Mouse (Mus musculus) myocyte (in vitro differentiated cells): ENCODE data around the gene Ccdc157. TPM values are rescaled to one million over a fixed set of nuclear protein-coding genes. Genes with fewer than 3 reads are reported as not detected.

Experiments
- H3K27me3 ChIP-seq: one replicate; pipeline ENCODE4 v1.6.1; 2011; ENCODE audit not compliant: control insufficient read depth, insufficient read depth, insufficient read length
- H3K36me3 ChIP-seq: one replicate; pipeline ENCODE4 v1.6.1; 2011; ENCODE audit not compliant: control insufficient read depth, insufficient read depth
- H3K4me2 ChIP-seq: one replicate; pipeline ENCODE4 v1.6.1; 2011; ENCODE audit warnings: low read depth, control low read depth
- H3K4me3 ChIP-seq: one replicate; pipeline ENCODE4 v1.5.1; 2011; ENCODE audit warnings: mild to moderate bottlenecking, control low read depth, moderate library complexity
- H3K79me2 ChIP-seq: one replicate; pipeline ENCODE4 v1.6.1; 2011; ENCODE audit not compliant: control insufficient read depth, insufficient read depth
- H3ac ChIP-seq: one replicate; pipeline ENCODE4 v1.6.1; 2011; ENCODE audit not compliant: control insufficient read depth, insufficient read length
- E2F4 ChIP-seq: IDR thresholded peaks from one replicate; pipeline ENCODE4 v1.6.1; 2011; ENCODE audit warnings: mild to moderate bottlenecking, control low read depth, moderate library complexity; ENCODE audit not compliant: insufficient read depth
- MAX ChIP-seq: IDR thresholded peaks from one replicate; pipeline ENCODE4 v1.6.1; 2011; ENCODE audit warnings: low read depth, mild to moderate bottlenecking, control low read depth
- MYOD1 ChIP-seq, 3 experiments: IDR thresholded peaks; one replicate each; pipeline ENCODE4 v1.6.1; 2011; ENCODE audit warnings: control low read depth in 2 of 3, low read depth in 2 of 3, mild to moderate bottlenecking in 2 of 3, moderate library complexity in 1 of 3; ENCODE audit not compliant: insufficient read length in 2 of 3, control insufficient read depth in 1 of 3
- MYOG ChIP-seq, 3 experiments: IDR thresholded peaks; one replicate each; pipeline ENCODE4 v1.6.1; 2011; ENCODE audit warnings: control low read depth in 2 of 3, low read depth in 2 of 3, mild to moderate bottlenecking in 2 of 3; ENCODE audit not compliant: insufficient read length in 2 of 3, control insufficient read depth in 1 of 3, insufficient read depth in 1 of 3
- POLR2A ChIP-seq: IDR thresholded peaks from one replicate; pipeline ENCODE4 v1.6.1; 2011; ENCODE audit warnings: low read depth, mild to moderate bottlenecking, control low read depth, moderate library complexity; ENCODE audit not compliant: insufficient read length
- POLR2AphosphoS2 ChIP-seq: IDR thresholded peaks from one replicate; pipeline ENCODE4 v1.6.1; 2011; ENCODE audit warnings: low read depth, control low read depth; ENCODE audit not compliant: insufficient read length
- REST ChIP-seq: IDR thresholded peaks from one replicate; pipeline ENCODE4 v1.6.1; 2011; ENCODE audit warnings: mild to moderate bottlenecking, control low read depth, moderate library complexity; ENCODE audit not compliant: insufficient read depth, insufficient read length
- SRF ChIP-seq: IDR thresholded peaks from one replicate; pipeline ENCODE4 v1.6.1; 2011; ENCODE audit warnings: low read depth; ENCODE audit not compliant: control insufficient read depth, insufficient read length
- TCF12 ChIP-seq: IDR thresholded peaks from one replicate; pipeline ENCODE4 v1.6.1; 2011; ENCODE audit warnings: mild to moderate bottlenecking, control low read depth; ENCODE audit not compliant: poor library complexity, insufficient read depth, severe bottlenecking
- TCF3 ChIP-seq: IDR thresholded peaks from one replicate; pipeline ENCODE4 v1.6.1; 2011; ENCODE audit warnings: low read depth, control low read depth; ENCODE audit not compliant: insufficient read length
- polyA plus RNA-seq: library from polyadenylated mRNA; unstranded; fragments of >200 nt; fragmentation: generic; extraction: Trizol; gene quantifications from one replicate; pipeline ENCODE4 v1.2.1, GENCODE M21; 2012; ENCODE audit warnings: missing spikeins

Gene Ccdc157
- polyA plus RNA-seq, 1 experiment, result 5.6 TPM

DNA sequence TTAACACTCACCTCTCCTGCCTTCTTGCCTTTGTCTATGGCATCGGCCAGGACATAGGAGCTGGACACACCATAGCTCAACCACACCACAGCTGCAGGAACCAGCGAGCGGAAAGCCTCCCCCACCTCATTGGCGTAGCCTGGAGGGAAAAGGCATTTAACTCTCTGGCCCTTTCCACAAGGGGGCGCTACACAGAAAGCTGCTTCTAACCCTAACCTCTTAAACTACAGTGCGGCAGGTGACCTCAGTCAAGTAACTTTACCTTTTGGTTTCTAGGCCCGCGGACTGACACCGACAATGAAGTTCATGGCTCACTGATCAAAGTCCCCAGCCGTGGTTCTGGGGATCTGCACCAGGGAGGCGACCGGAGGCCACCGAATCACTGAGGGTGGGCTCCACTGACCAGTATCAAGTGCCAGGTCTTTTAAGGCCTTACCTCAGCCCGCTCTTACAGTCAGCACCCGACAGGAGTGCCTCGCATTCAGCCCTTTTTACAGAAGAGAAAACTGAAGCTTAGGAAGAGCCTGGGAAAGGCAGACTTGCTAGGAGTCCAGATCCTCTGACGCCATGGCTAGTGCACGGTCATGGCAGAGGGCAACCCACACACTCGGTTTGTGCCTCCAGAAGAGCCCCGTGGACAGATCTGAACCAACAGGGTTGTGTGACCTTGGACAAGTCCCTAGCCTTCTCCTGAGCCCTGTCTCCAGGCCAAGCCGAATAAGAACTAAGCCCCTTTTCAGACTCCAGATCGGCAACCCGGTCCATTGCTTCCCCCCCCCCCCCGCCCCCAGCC is 65.5 kb downstream of the Ccdc157 start:
- Histone ChIP-seq H3K4me3 (peak overlapping the region; percentile 38), H3K4me2 (peak overlapping the region; percentile 70), H3ac (peak overlapping the region; percentile 28), H3K36me3 (no peaks in the 10 kb centered on the region), H3K79me2 (no peaks in the 10 kb centered on the region), H3K27me3 (no peaks in the 10 kb centered on the region)
- no peak for TF ChIP-seq POLR2AphosphoS2
- no peak for TF ChIP-seq SRF
- no peak for TF ChIP-seq E2F4
- no peak for TF ChIP-seq MYOD1 (IDR thresholded peaks at IDR 0.05; ENCODE audit: control insufficient read depth in 1 of 3, insufficient read length in 2 of 3, low read depth in 2 of 3)
- TF ChIP-seq MAX, result no peak
- no peak for TF ChIP-seq POLR2A
- TF ChIP-seq MYOG (IDR thresholded peaks at IDR 0.05; ENCODE audit: control insufficient read depth in 1 of 3, insufficient read depth in 1 of 3, insufficient read length in 2 of 3, low read depth in 2 of 3), result no peak
- TF ChIP-seq TCF3, result no peak

DNA sequence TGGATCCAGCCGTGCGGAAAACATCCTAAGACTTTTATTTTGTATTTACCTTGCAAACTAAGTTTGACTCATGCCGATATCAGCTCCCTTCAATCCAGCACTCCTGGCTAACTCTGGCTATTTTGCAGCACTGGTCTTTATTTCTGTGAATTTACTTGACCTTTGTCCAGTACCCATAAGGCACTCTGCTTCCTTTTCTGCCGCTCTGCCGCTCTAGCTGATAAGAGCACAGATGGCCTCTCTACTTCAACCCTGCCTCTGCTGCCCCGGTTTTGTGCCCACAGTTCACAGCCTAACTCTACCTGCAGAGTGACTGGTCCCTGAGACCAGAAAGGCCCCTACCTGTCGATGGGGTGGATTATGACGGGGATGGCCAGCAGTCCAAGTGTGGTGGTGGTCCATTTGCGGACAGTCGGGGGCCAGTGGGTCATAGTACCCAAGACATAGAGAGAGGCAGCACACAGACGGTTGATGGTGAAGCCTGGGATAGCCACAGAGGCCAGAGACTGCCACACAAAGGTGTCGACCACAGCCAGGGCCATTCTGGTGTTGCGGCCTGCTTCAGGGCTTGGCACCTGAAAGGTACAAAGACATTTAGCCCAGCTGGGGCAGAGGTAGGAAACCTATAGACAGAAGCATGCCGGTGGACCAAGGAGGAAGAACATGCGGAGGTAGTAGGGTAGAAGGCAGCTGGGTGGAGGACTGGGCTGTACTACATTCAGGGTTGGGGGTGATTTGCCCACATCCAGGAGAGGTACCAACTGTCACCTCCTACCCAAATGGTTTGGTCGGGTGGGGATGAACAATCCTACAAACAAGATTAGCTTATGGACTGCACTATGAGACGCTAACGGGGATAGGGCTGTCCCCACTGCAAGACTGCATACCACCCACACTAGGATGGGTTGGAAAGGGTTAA is 66.4 kb downstream of the Ccdc157 start:
- Histone ChIP-seq H3K4me3 (peak overlapping the region; percentile 38), H3K36me3 (no peaks in the 10 kb centered on the region), H3K4me2 (no peak overlapping the region), H3K27me3 (no peaks in the 10 kb centered on the region), H3K79me2 (no peaks in the 10 kb centered on the region), H3ac (no peak overlapping the region)
- no peak for TF ChIP-seq REST
- no peak for TF ChIP-seq MAX
- no peak for TF ChIP-seq TCF12
- no peak for TF ChIP-seq E2F4
- TF ChIP-seq MYOD1 (IDR thresholded peaks at IDR 0.05; ENCODE audit: control insufficient read depth in 1 of 3, insufficient read length in 2 of 3, low read depth in 2 of 3), result no peak
- TF ChIP-seq SRF, result no peak
- no peak for TF ChIP-seq MYOG (IDR thresholded peaks at IDR 0.05; ENCODE audit: control insufficient read depth in 1 of 3, insufficient read depth in 1 of 3, insufficient read length in 2 of 3, low read depth in 2 of 3)

Other genes with a start within 250 kb of the Ccdc157 start
- gene Slc35e4, start 245.6 kb downstream of the Ccdc157 start, polyA plus RNA-seq, result 69.6 TPM
- 16.4 TPM for gene Tcn2, start 228.1 kb downstream of the Ccdc157 start, polyA plus RNA-seq
- 104 TPM for gene Pes1, start 196.3 kb downstream of the Ccdc157 start, polyA plus RNA-seq
- 0.14 TPM for gene 4930556J24Rik, start 183.5 kb downstream of the Ccdc157 start, polyA plus RNA-seq
- gene Gal3st1, start 176.7 kb downstream of the Ccdc157 start, polyA plus RNA-seq, result not detected
- gene Sec14l4, start 128.8 kb downstream of the Ccdc157 start, polyA plus RNA-seq, result not detected
- gene Sec14l3, start 95.5 kb downstream of the Ccdc157 start, polyA plus RNA-seq, result not detected
- 21.1 TPM for gene Mtfp1, start 64.8 kb downstream of the Ccdc157 start, polyA plus RNA-seq
- gene Sec14l2, start 36.9 kb downstream of the Ccdc157 start, polyA plus RNA-seq, result 10.9 TPM
- 18.1 TPM for gene Rnf215, start 25.1 kb downstream of the Ccdc157 start, polyA plus RNA-seq
- 47.0 TPM for gene Sf3a1, start 57 bp upstream of the Ccdc157 start, polyA plus RNA-seq
- gene Tbc1d10a, start 26.5 kb upstream of the Ccdc157 start, polyA plus RNA-seq, result 18.8 TPM
- 3.1 TPM for gene Castor1, start 57.9 kb upstream of the Ccdc157 start, polyA plus RNA-seq
- gene Osm, start 76.1 kb upstream of the Ccdc157 start, polyA plus RNA-seq, result not detected
- gene Lif, start 97.3 kb upstream of the Ccdc157 start, polyA plus RNA-seq, result 5.2 TPM